9 mouse cellular contexts compared by ENCODE assay signal in genomic region chr2:154373961-154374632, GRCm38 (mm10). TPM values are rescaled to one million over a fixed set of nuclear protein-coding genes. Genes with fewer than 3 reads are reported as not detected.
DNase-seq lines count a peak whose midpoint lies in the region; ATAC-seq and TF ChIP-seq lines count a peak whose summit lies in the region.
"Had no signal": no experiment of that assay in that cellular context is flagged by ENCODE, and none has a peak within 500 bp of the region (broad histone marks: within the 10 kb centered on the region; RNA-seq: fewer than 3 reads in every experiment).

No protein-coding gene starts in this region.

- peaks cover 8% of the 10 kb centered on the region for H3K4me1 ChIP-seq in embryonic facial prominence, embryonic 10.5 days
- H3K4me1 ChIP-seq in lung, adult 2 months (ENCODE audit: control insufficient read depth, insufficient read depth, low read length): no peaks in the 10 kb centered on the region; the same call in 1 of the 2 replicates

- DNase-seq in cerebellum, adult 18-20 months: peak; percentile 47 to 62
- peak; percentile 24 to 36 for DNase-seq in urinary bladder, postnatal 36 days (ENCODE audit: low spot score in 2 of 2)
- no peak for DNase-seq in urinary bladder, adult 2 months (ENCODE audit: low spot score)
- DNase-seq in embryonic facial prominence, embryonic 10.5 days (ENCODE audit: low spot score): peak; percentile 73
- DNase-seq in kidney, adult 8-10 months: peak; percentile 42 to 74
- DNase-seq in lung, adult 2 months: peak; percentile 45
- peak; percentile 50 for DNase-seq in spleen, adult 12 weeks (ENCODE audit: low spot score)

- no peak for TF ChIP-seq POLR2A in lung, adult 2 months (IDR thresholded peaks at IDR 0.05; ENCODE audit: borderline replicate concordance, extremely low read depth, low read depth, low read length)

- TF ChIP-seq CTCF in lung, adult 2 months (IDR thresholded peaks at IDR 0.05; ENCODE audit: insufficient read depth, low read length): peak; percentile 21; the same call in 1 of the 2 replicates

- H3K27ac ChIP-seq in embryonic facial prominence, embryonic 10.5 days (replicated peaks): no peak overlapping the region

- H3K4me3 ChIP-seq in embryonic facial prominence, embryonic 10.5 days: no peak overlapping the region
- H3K4me3 ChIP-seq in lung, adult 2 months (replicated peaks; ENCODE audit: extremely low read depth, low read depth, low read length): no peak overlapping the region

- no peaks in the 10 kb centered on the region; the same call in 1 of the 2 replicates for H3K36me3 ChIP-seq in embryonic facial prominence, embryonic 10.5 days (replicated peaks)

- no peaks in the 10 kb centered on the region for H3K27me3 ChIP-seq in embryonic facial prominence, embryonic 10.5 days (replicated peaks; ENCODE audit: low read depth, poor library complexity, severe bottlenecking)

- 56% methylated on average over 6 of the region's 6 CpGs for WGBS in embryonic facial prominence, embryonic 10.5 days
- WGBS in lung, adult 2 months: 50% methylated on average over 6 of the region's 6 CpGs

- ATAC-seq in cerebellum, adult (ENCODE audit: insufficient number of reproducible peaks, low FRiP score, low TSS enrichment): no peak

- no peaks in the 10 kb centered on the region for H3K9me3 ChIP-seq in embryonic facial prominence, embryonic 10.5 days
- H3K9me3 ChIP-seq: megakaryocyte, embryonic 14.5 days had no signal

RNA-seq across cellular contexts. Expression of gene Cdk5rap1, which starts 1.3 kb away (rescaled TPM):
- polyA plus RNA-seq in urinary bladder, adult 2 months (2012; rRNA removed): 16.9 and 25.0 TPM in 2 replicates
- polyA plus RNA-seq in embryonic facial prominence, embryonic 10.5 days (2016; fragmentation: Nextera tagmentation; extraction: Ambion mirVana): 15.1 and 15.8 TPM in 2 replicates
- 6.6 and 9.5 TPM in 2 replicates for polyA plus RNA-seq in lung, adult 2 months (2012; rRNA removed)

RNA-seq across cellular contexts. Expression of gene Snta1, which starts 33.8 kb away (rescaled TPM):
- 16.5 and 17.7 TPM in 2 replicates for polyA plus RNA-seq in urinary bladder, adult 2 months (2012; rRNA removed)
- 3.0 and 3.9 TPM in 2 replicates for polyA plus RNA-seq in embryonic facial prominence, embryonic 10.5 days (2016; fragmentation: Nextera tagmentation; extraction: Ambion mirVana)
- 22.5 and 24.1 TPM in 2 replicates for polyA plus RNA-seq in lung, adult 2 months (2012; rRNA removed)
